Mouse (Mus musculus): ENCODE results near the gene Fars2.

- TF ChIP-seq CTCF (IDR thresholded peaks at IDR 0.05; ENCODE audit: low read depth) (no peak), EP300 (IDR thresholded peaks at IDR 0.05; ENCODE audit: low read depth) (no peak)
Observed at GRCm38 (mm10) chr13:36422446-36422845, 305.2 kb downstream of the Fars2 start.

All from heart, postnatal 0 days (tissue).